Mouse (Mus musculus) Muller cell, postnatal 12 days (primary cell): ENCODE results near the gene Gm5431.
"Not testable (repeated sequence)": the region's sequence is repeated elsewhere in the genome, so short reads cannot be mapped to it uniquely, and the experiment has no call there.

ENCODE experiments used
- DNase-seq: peaks from one replicate; pipeline ENCODE4 v3.0.0-alpha.2; 2015; ENCODE audit errors: inconsistent ontology term

Gm5431 gene

GRCm38 (mm10) chr11:48902021-48902420 is at the start of gene Gm5431:
Gene Gm5431 (minus strand): TSS chr11:48902214.
- DNase-seq, result no peak

- not testable (repeated sequence) for DNase-seq
These were observed 44.1 kb upstream of the Gm5431 start, which contains the start of gene Psme2b for GRCm38 (mm10) chr11:48946090-48946489. Gene Psme2b (minus strand): TSS chr11:48946190.

GRCm38 (mm10) chr11:48939286-48939685 is 37.3 kb upstream of the Gm5431 start:
- not testable (repeated sequence) for DNase-seq

GRCm38 (mm10) chr11:48935291-48935690 is 33.3 kb upstream of the Gm5431 start:
- DNase-seq, result not testable (repeated sequence)

- not testable (repeated sequence) for DNase-seq
These were observed 31.9 kb upstream of the Gm5431 start for GRCm38 (mm10) chr11:48933923-48934322.

- DNase-seq, result not testable (repeated sequence)
These were observed 31.4 kb upstream of the Gm5431 start for GRCm38 (mm10) chr11:48933422-48933821.

- DNase-seq, result not testable (repeated sequence)
These were observed 26.1 kb upstream of the Gm5431 start for GRCm38 (mm10) chr11:48928068-48928467.

- not testable (repeated sequence) for DNase-seq
These were observed 24.4 kb upstream of the Gm5431 start for GRCm38 (mm10) chr11:48926437-48926836.

GRCm38 (mm10) chr11:48923818-48924217 is 21.8 kb upstream of the Gm5431 start:
- DNase-seq, result not testable (repeated sequence)

GRCm38 (mm10) chr11:48918380-48918779 is 16.4 kb upstream of the Gm5431 start:
- no peak for DNase-seq

GRCm38 (mm10) chr11:48913611-48914010 is 11.6 kb upstream of the Gm5431 start:
- no peak for DNase-seq

- no peak for DNase-seq
These were observed 6.4 kb upstream of the Gm5431 start for GRCm38 (mm10) chr11:48908459-48908858.

GRCm38 (mm10) chr11:48901567-48901930 is 465 bp downstream of the Gm5431 start:
- DNase-seq, result not testable (repeated sequence)

GRCm38 (mm10) chr11:48900654-48901566 is 1.1 kb downstream of the Gm5431 start:
- not testable (repeated sequence) for DNase-seq

- DNase-seq, result peak; percentile 92
These were observed 3.1 kb downstream of the Gm5431 start for GRCm38 (mm10) chr11:48898812-48899431.

GRCm38 (mm10) chr11:48876680-48877079 is 25.3 kb downstream of the Gm5431 start:
- DNase-seq, result no peak

GRCm38 (mm10) chr11:48875343-48875837 is 26.6 kb downstream of the Gm5431 start:
- not testable (repeated sequence) for DNase-seq

GRCm38 (mm10) chr11:48874465-48874864 is 27.5 kb downstream of the Gm5431 start:
- DNase-seq, result peak; percentile 58

- DNase-seq, result no peak
These were observed 28.3 kb downstream of the Gm5431 start for GRCm38 (mm10) chr11:48873591-48874290.

- DNase-seq, result no peak
These were observed 29.2 kb downstream of the Gm5431 start for GRCm38 (mm10) chr11:48872695-48873300.

- peak; percentile 65 for DNase-seq
These were observed 30.0 kb downstream of the Gm5431 start for GRCm38 (mm10) chr11:48871817-48872541.
